Mouse (Mus musculus) kidney, postnatal 0 days (tissue): ENCODE data around the gene Pou3f1. TPM values are rescaled to one million over a fixed set of nuclear protein-coding genes. Genes with fewer than 3 reads are reported as not detected.
A peak's percentile ranks its signal among the peaks of the same experiment; 100 is the strongest.

Experiments
- ATAC-seq: fragments of 200-750 bp; cut with Nextera tagmentation; replicated peaks from 2 replicates; pipeline ENCODE4 v1.8.0; 2017; ENCODE audit warnings: low read depth, moderate number of reproducible peaks, moderate TSS enrichment, moderate library complexity; ENCODE audit not compliant: low FRiP score
- DNase-seq: peaks from one replicate; pipeline ENCODE4 v3.0.0-alpha.2; 2016; ENCODE audit warnings: low spot score
- H3K27ac ChIP-seq: fragments of 300-500 bp; sonication (generic); 2 replicates; pipeline ENCODE4 v1.5.1; 2014; ENCODE audit warnings: mild to moderate bottlenecking
- H3K27me3 ChIP-seq: fragments of 300-500 bp; sonication (generic); 2 replicates; pipeline ENCODE4 v1.6.1; 2014; ENCODE audit warnings: low read length, mixed read lengths; ENCODE audit not compliant: insufficient read depth
- H3K36me3 ChIP-seq: fragments of 300-500 bp; sonication (generic); 2 replicates; pipeline ENCODE4 v1.6.1; 2014; ENCODE audit warnings: low read length, mixed read lengths; ENCODE audit not compliant: insufficient read depth
- H3K4me1 ChIP-seq: fragments of 300-500 bp; sonication (generic); replicated peaks from 2 replicates; pipeline ENCODE4 v1.6.1; 2014; ENCODE audit warnings: antibody characterized with exemption, low read length, mixed read lengths; ENCODE audit not compliant: insufficient read depth
- H3K4me2 ChIP-seq: fragments of 300-500 bp; sonication (generic); 2 replicates; pipeline ENCODE4 v1.6.1; 2014; ENCODE audit warnings: mild to moderate bottlenecking, low read length, moderate library complexity, mixed read lengths
- H3K4me3 ChIP-seq: fragments of 300-500 bp; sonication (generic); replicated peaks from 2 replicates; pipeline ENCODE4 v1.5.1; 2014; ENCODE audit warnings: low read depth, low read length
- H3K9ac ChIP-seq: fragments of 300-500 bp; sonication (generic); 2 replicates; pipeline ENCODE4 v1.6.1; 2014; ENCODE audit warnings: low read depth, low read length
- H3K9me3 ChIP-seq: fragments of 300-500 bp; sonication (generic); replicated peaks from 2 replicates; pipeline ENCODE4 v1.6.1; 2016; ENCODE audit warnings: low read length, inconsistent platforms, mixed read lengths
- CTCF ChIP-seq: IDR thresholded peaks from 2 replicates; pipeline ENCODE4 v1.5.1; 2016; ENCODE audit warnings: antibody characterized with exemption, low read depth, mild to moderate bottlenecking, moderate library complexity
- WGBS: fragments of 180-500 bp; shearing (Covaris S2); extraction: QIAGEN DNeasy Blood & Tissue Kit; methylation state at CpG from one replicate; pipeline ENCODE4 v1.1.7; 2014; 5-methylcytosine and 5-hydroxymethylcytosine counted together
- polyA plus RNA-seq: library from polyadenylated mRNA; unstranded; fragments of >200 nt; fragmentation: Nextera tagmentation; extraction: Ambion mirVana; gene quantifications from 2 replicates; pipeline ENCODE4 v1.2.1, GENCODE M21; 2015

Pou3f1 gene
- polyA plus RNA-seq, result 0.43 and 0.57 TPM in 2 replicates

GRCm38 (mm10) chr4:124656518-124656853 lies at the start of gene Pou3f1:
Gene Pou3f1 (plus strand): TSS chr4:124656807.
- 2% methylated on average over 15 of the region's 15 CpGs for WGBS
- no peak for DNase-seq
- H3K4me1 ChIP-seq, result peaks cover 28% of the 10 kb centered on the region

GRCm38 (mm10) chr4:124607166-124607565 lies 49.4 kb upstream of the Pou3f1 start:
- Histone ChIP-seq H3K27me3 (no peaks in the 10 kb centered on the region), H3K27ac (no peak overlapping the region), H3K9me3 (no peaks in the 10 kb centered on the region), H3K4me3 (no peak overlapping the region), H3K4me1 (no peaks in the 10 kb centered on the region), H3K36me3 (no peaks in the 10 kb centered on the region), H3K9ac (no peak overlapping the region), H3K4me2 (no peak overlapping the region)
- WGBS, result 68% methylated on average over 8 of the region's 8 CpGs
- DNase-seq (no peak), ATAC-seq (no peak)
- no peak for TF ChIP-seq CTCF

More at GRCm38 (mm10) chr4:124656518-124656853, at the start of gene Pou3f1:
- Histone ChIP-seq H3K9ac (peak within 1 kb of the TSS; percentile 47; the same call in 1 of the 2 replicates), H3K4me3 (peak within 1 kb of the TSS; percentile 52), H3K9me3 (no peaks in the 10 kb centered on the region), H3K36me3 (no peaks in the 10 kb centered on the region), H3K27me3 (peaks cover 84% of the 10 kb centered on the region), H3K27ac (no peak within 1 kb of the TSS), H3K4me2 (peak within 1 kb of the TSS; percentile 98)
- no peak for TF ChIP-seq CTCF
- no peak for ATAC-seq

- WGBS, result 71% methylated on average over 2 of the region's 2 CpGs
- no peaks in the 10 kb centered on the region for H3K4me1 ChIP-seq
- H3K4me3 ChIP-seq, result no peak overlapping the region
- DNase-seq (no peak), ATAC-seq (no peak)
- H3K36me3 ChIP-seq, result no peaks in the 10 kb centered on the region
- H3K4me2 ChIP-seq, result no peak overlapping the region
- no peak overlapping the region for H3K9ac ChIP-seq
- H3K27me3 ChIP-seq, result no peaks in the 10 kb centered on the region
- no peak overlapping the region for H3K27ac ChIP-seq
- TF ChIP-seq CTCF, result no peak
- H3K9me3 ChIP-seq, result no peaks in the 10 kb centered on the region
Observed at GRCm38 (mm10) chr4:124610066-124610465, 46.5 kb upstream of the Pou3f1 start.

GRCm38 (mm10) chr4:124610703-124611102 lies 45.9 kb upstream of the Pou3f1 start, which contains the start of gene 3100002H09Rik:
Gene 3100002H09Rik (minus strand): TSS chr4:124610803.
- no peak for DNase-seq
- Histone ChIP-seq H3K27me3 (no peaks in the 10 kb centered on the region), H3K4me1 (no peaks in the 10 kb centered on the region), H3K9me3 (no peaks in the 10 kb centered on the region), H3K36me3 (no peaks in the 10 kb centered on the region), H3K4me3 (no peak within 1 kb of the TSS), H3K4me2 (no peak within 1 kb of the TSS), H3K27ac (no peak within 1 kb of the TSS), H3K9ac (no peak within 1 kb of the TSS)
- ATAC-seq, result no peak
- TF ChIP-seq CTCF, result no peak
- WGBS, result 84% methylated on average over 2 of the region's 2 CpGs

GRCm38 (mm10) chr4:124611768-124612167 lies 44.8 kb upstream of the Pou3f1 start:
- Histone ChIP-seq H3K36me3 (no peaks in the 10 kb centered on the region), H3K4me2 (no peak overlapping the region), H3K27me3 (no peaks in the 10 kb centered on the region), H3K27ac (no peak overlapping the region), H3K9ac (no peak overlapping the region), H3K4me3 (no peak overlapping the region), H3K4me1 (no peaks in the 10 kb centered on the region), H3K9me3 (no peaks in the 10 kb centered on the region)
- ATAC-seq, result no peak
- TF ChIP-seq CTCF, result no peak
- 86% methylated on average over 4 of the region's 4 CpGs for WGBS
- no peak for DNase-seq

- ATAC-seq (no peak), DNase-seq (peak; percentile 33)
- Histone ChIP-seq H3K9me3 (no peaks in the 10 kb centered on the region), H3K27ac (no peak overlapping the region), H3K27me3 (no peaks in the 10 kb centered on the region), H3K9ac (no peak overlapping the region), H3K4me3 (no peak overlapping the region), H3K36me3 (no peaks in the 10 kb centered on the region), H3K4me2 (no peak overlapping the region), H3K4me1 (no peaks in the 10 kb centered on the region; the same call in 1 of the 2 replicates)
- 0% methylated on average over 1 of the region's 1 CpGs for WGBS
- TF ChIP-seq CTCF, result no peak
Observed at GRCm38 (mm10) chr4:124614189-124614588, 42.4 kb upstream of the Pou3f1 start.

GRCm38 (mm10) chr4:124615406-124615960 lies 41.1 kb upstream of the Pou3f1 start:
- H3K36me3 ChIP-seq, result no peaks in the 10 kb centered on the region
- ATAC-seq (no peak), DNase-seq (peak; percentile 36)
- 35% methylated on average over 14 of the region's 14 CpGs for WGBS
- no peak overlapping the region for H3K4me3 ChIP-seq
- H3K9me3 ChIP-seq, result no peaks in the 10 kb centered on the region
- no peaks in the 10 kb centered on the region for H3K27me3 ChIP-seq
- H3K27ac ChIP-seq, result no peak overlapping the region
- H3K9ac ChIP-seq, result no peak overlapping the region
- TF ChIP-seq CTCF, result no peak
- H3K4me2 ChIP-seq, result no peak overlapping the region
- no peaks in the 10 kb centered on the region; the same call in 1 of the 2 replicates for H3K4me1 ChIP-seq
